Mouse (Mus musculus) limb, embryonic 13.5 days (tissue): ENCODE results near the gene Ism2. TPM values are rescaled to one million over a fixed set of nuclear protein-coding genes. Genes with fewer than 3 reads are reported as not detected.
"Not testable (repeated sequence)": the region's sequence is repeated elsewhere in the genome, so short reads cannot be mapped to it uniquely, and the experiment has no call there.

ENCODE experiments used
- ATAC-seq: fragments of 200-750 bp; cut with Nextera tagmentation; 2 replicates; pipeline ENCODE4 v1.8.0; 2017; ENCODE audit warnings: low read depth, moderate number of reproducible peaks, moderate TSS enrichment; ENCODE audit not compliant: low FRiP score
- H3K27ac ChIP-seq: fragments of 300-500 bp; sonication (generic); 2 replicates; pipeline ENCODE4 v1.5.1; 2015; ENCODE audit warnings: inconsistent platforms, mild to moderate bottlenecking, moderate library complexity
- H3K27me3 ChIP-seq: fragments of 300-500 bp; sonication (generic); 2 replicates; pipeline ENCODE4 v1.6.1; 2015; ENCODE audit warnings: mild to moderate bottlenecking, inconsistent platforms
- H3K36me3 ChIP-seq: fragments of 300-500 bp; sonication (generic); 2 replicates; pipeline ENCODE4 v1.6.1; 2015; ENCODE audit warnings: inconsistent platforms, mild to moderate bottlenecking, moderate library complexity
- H3K4me1 ChIP-seq: fragments of 300-500 bp; sonication (generic); 2 replicates; pipeline ENCODE4 v1.6.1; 2015; ENCODE audit warnings: inconsistent platforms
- H3K4me2 ChIP-seq: fragments of 300-500 bp; sonication (generic); replicated peaks from 2 replicates; pipeline ENCODE4 v1.6.1; 2015; ENCODE audit warnings: inconsistent platforms, mild to moderate bottlenecking, moderate library complexity
- H3K4me3 ChIP-seq: fragments of 300-500 bp; sonication (generic); 2 replicates; pipeline ENCODE4 v1.5.1; 2015; ENCODE audit warnings: moderate library complexity, mild to moderate bottlenecking, inconsistent platforms
- H3K9ac ChIP-seq: fragments of 300-500 bp; sonication (generic); 2 replicates; pipeline ENCODE4 v1.6.1; 2015; ENCODE audit warnings: mild to moderate bottlenecking, inconsistent platforms
- H3K9me3 ChIP-seq: fragments of 300-500 bp; sonication (generic); 2 replicates; pipeline ENCODE4 v1.6.1; 2016; ENCODE audit warnings: inconsistent platforms
- WGBS: fragments of 180-500 bp; shearing (Covaris S2); methylation state at CpG from one replicate; pipeline ENCODE4 v1.1.7; 2015; 5-methylcytosine and 5-hydroxymethylcytosine counted together
- polyA plus RNA-seq: library from polyadenylated mRNA; unstranded; fragments of >200 nt; fragmentation: Nextera tagmentation; extraction: Ambion mirVana; gene quantifications from 2 replicates; pipeline ENCODE4 v1.2.1, GENCODE M21; 2015

The Ism2 gene
- polyA plus RNA-seq, 1 experiment from 2014 or later, result 1.5 TPM

DNA sequence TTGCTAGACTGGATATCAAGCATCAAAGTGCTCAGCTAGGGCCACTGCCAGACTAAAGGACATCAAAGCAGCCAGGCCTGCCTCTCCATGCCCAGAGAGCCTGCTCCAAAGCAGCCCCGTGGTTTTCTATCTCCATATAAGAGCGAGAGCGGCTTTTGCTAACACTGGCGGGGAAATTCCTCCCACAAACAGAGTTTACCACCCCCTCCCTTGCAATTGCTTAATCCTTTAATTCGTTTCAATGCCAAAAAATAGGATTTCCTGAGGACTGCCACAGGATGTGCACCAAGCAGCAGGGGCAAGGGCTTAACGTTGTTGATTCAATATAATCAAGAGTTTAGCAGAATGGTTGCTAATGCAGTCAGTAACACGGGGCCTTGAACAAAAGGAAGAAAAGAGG lies 28.1 kb upstream of the Ism2 start:
- no peak overlapping the region for H3K27ac ChIP-seq
- peaks cover 10% of the 10 kb centered on the region for H3K36me3 ChIP-seq
- no peak overlapping the region for H3K4me2 ChIP-seq
- H3K4me3 ChIP-seq, result no peak overlapping the region
- peaks cover 45% of the 10 kb centered on the region for H3K4me1 ChIP-seq
- H3K9me3 ChIP-seq, result no peaks in the 10 kb centered on the region
- no peaks in the 10 kb centered on the region for H3K27me3 ChIP-seq
- 16% methylated on average over 7 of the region's 7 CpGs for WGBS
- ATAC-seq, result no peak
- no peak overlapping the region for H3K9ac ChIP-seq

GRCm38 (mm10) chr12:87325452-87325851 lies 25.9 kb upstream of the Ism2 start:
- no peak for ATAC-seq
- peaks cover 29% of the 10 kb centered on the region for H3K4me1 ChIP-seq
- H3K27me3 ChIP-seq, result no peaks in the 10 kb centered on the region
- no peak overlapping the region for H3K9ac ChIP-seq
- no peak overlapping the region for H3K4me3 ChIP-seq
- H3K4me2 ChIP-seq, result no peak overlapping the region
- no peak overlapping the region for H3K27ac ChIP-seq
- 90% methylated on average over 3 of the region's 3 CpGs for WGBS
- H3K36me3 ChIP-seq, result peaks cover 16% of the 10 kb centered on the region
- no peaks in the 10 kb centered on the region for H3K9me3 ChIP-seq

GRCm38 (mm10) chr12:87319229-87319628 lies 19.7 kb upstream of the Ism2 start:
- ATAC-seq, result no peak
- no peak overlapping the region for H3K9ac ChIP-seq
- H3K27ac ChIP-seq, result no peak overlapping the region
- H3K36me3 ChIP-seq, result peaks cover 25% of the 10 kb centered on the region
- H3K4me2 ChIP-seq, result no peak overlapping the region
- no peaks in the 10 kb centered on the region for H3K9me3 ChIP-seq
- no peaks in the 10 kb centered on the region for H3K4me1 ChIP-seq
- WGBS, result 93% methylated on average over 3 of the region's 3 CpGs
- no peak overlapping the region for H3K4me3 ChIP-seq
- H3K27me3 ChIP-seq, result no peaks in the 10 kb centered on the region

GRCm38 (mm10) chr12:87317951-87318350 lies 18.4 kb upstream of the Ism2 start:
- Histone ChIP-seq H3K36me3 (peaks cover 23% of the 10 kb centered on the region; the same call in 1 of the 2 replicates), H3K27me3 (no peaks in the 10 kb centered on the region), H3K9ac (no peak overlapping the region), H3K4me1 (no peaks in the 10 kb centered on the region), H3K9me3 (no peaks in the 10 kb centered on the region), H3K4me3 (no peak overlapping the region), H3K4me2 (no peak overlapping the region), H3K27ac (no peak overlapping the region)
- ATAC-seq, result no peak
- WGBS, result 79% methylated on average over 1 of the region's 1 CpGs

- no peak overlapping the region for H3K9ac ChIP-seq
- no peak for ATAC-seq
- 76% methylated on average over 2 of the region's 2 CpGs for WGBS
Measured at GRCm38 (mm10) chr12:87313098-87313497, 13.6 kb upstream of the Ism2 start.

DNA sequence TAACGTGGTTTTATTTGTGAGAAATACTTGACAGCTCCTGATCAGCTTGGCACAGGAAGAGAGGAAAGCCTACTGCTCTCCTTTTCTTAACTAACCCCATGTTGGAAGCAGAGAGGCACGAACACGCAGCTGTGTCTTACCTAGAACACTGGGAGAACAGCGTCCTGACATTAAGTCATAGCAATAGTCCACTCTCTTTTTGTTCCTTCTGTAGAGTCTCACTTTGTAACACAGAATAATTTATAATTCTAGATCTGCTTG lies 7.0 kb upstream of the Ism2 start:
- H3K4me1 ChIP-seq, result peaks cover 10% of the 10 kb centered on the region
- not testable (repeated sequence) for H3K27me3 ChIP-seq, H3K4me2 ChIP-seq, H3K9ac ChIP-seq, ATAC-seq, H3K9me3 ChIP-seq, H3K27ac ChIP-seq, H3K4me3 ChIP-seq
- peaks cover 31% of the 10 kb centered on the region for H3K36me3 ChIP-seq
- WGBS, result 60% methylated on average over 4 of the region's 4 CpGs

More at GRCm38 (mm10) chr12:87313098-87313497, 13.6 kb upstream of the Ism2 start:
- no peaks in the 10 kb centered on the region for H3K4me1 ChIP-seq
- H3K9me3 ChIP-seq, result no peaks in the 10 kb centered on the region
- no peaks in the 10 kb centered on the region for H3K27me3 ChIP-seq
- no peak overlapping the region for H3K4me3 ChIP-seq
- H3K36me3 ChIP-seq, result peaks cover 54% of the 10 kb centered on the region
- no peak overlapping the region for H3K4me2 ChIP-seq
- H3K27ac ChIP-seq, result no peak overlapping the region

DNA sequence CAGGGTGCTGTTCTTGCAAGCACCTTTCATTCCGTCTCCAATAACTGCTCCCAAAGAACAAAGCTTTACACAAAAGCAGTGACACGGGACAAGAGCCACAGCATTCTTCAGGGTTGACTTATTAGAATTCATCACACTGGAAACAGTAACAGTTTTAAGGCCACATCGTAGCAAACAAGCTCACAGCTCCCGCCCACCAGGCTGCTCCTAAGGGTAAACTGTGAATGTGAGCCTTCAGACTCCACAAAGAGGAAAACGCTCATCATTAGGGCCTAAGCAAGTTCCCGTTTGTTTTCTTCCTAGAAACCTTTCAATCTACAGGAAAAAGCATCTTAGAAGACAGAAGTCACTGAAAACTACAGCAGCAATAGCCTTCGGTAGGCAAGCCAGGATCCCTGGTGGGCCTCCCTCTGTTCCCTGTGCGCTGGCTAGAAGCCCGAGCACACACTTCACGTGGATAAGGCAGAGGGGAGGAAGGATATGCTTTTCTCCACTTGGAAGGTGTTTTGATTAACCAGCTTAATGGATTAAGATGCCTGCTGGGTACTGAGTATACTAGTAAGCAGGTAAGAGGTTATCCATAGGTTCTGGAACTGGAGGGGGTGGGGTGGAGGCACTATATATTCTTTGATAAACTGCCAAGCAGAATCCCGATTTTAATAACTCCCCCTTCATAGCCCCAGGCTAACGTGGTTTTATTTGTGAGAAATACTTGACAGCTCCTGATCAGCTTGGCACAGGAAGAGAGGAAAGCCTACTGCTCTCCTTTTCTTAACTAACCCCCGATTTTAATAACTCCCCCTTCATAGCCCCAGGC lies 6.5 kb upstream of the Ism2 start:
- 35% methylated on average over 13 of the region's 13 CpGs for WGBS
- Histone ChIP-seq H3K4me1 (peaks cover 10% of the 10 kb centered on the region), H3K9ac (no peak overlapping the region), H3K27me3 (peaks cover 10% of the 10 kb centered on the region), H3K36me3 (peaks cover 29% of the 10 kb centered on the region), H3K4me3 (no peak overlapping the region), H3K27ac (no peak overlapping the region), H3K9me3 (no peaks in the 10 kb centered on the region), H3K4me2 (no peak overlapping the region; the same call in 1 of the 2 replicates)
- ATAC-seq, result peak; percentile 15; the same call in 1 of the 2 replicates

- no peak overlapping the region for H3K4me3 ChIP-seq
- no peak for ATAC-seq
- peaks cover 40% of the 10 kb centered on the region for H3K27me3 ChIP-seq
- H3K9ac ChIP-seq, result no peak overlapping the region
- no peak overlapping the region for H3K4me2 ChIP-seq
- no peaks in the 10 kb centered on the region for H3K9me3 ChIP-seq
- H3K27ac ChIP-seq, result no peak overlapping the region
- 50% methylated on average over 4 of the region's 4 CpGs for whole genome bisulfite sequencing
- H3K4me1 ChIP-seq, result peaks cover 26% of the 10 kb centered on the region
- H3K36me3 ChIP-seq, result no peaks in the 10 kb centered on the region
Measured at GRCm38 (mm10) chr12:87301189-87301588, 1.7 kb upstream of the Ism2 start.

- ATAC-seq, result peak; percentile 21; the same call in 1 of the 2 replicates
- Histone ChIP-seq H3K4me2 (peak overlapping the region; percentile 97), H3K4me1 (peaks cover 17% of the 10 kb centered on the region; the same call in 1 of the 2 replicates), H3K4me3 (peak overlapping the region; percentile 77), H3K27me3 (peaks cover 40% of the 10 kb centered on the region), H3K36me3 (no peaks in the 10 kb centered on the region), H3K9me3 (no peaks in the 10 kb centered on the region), H3K9ac (peak overlapping the region; percentile 78), H3K27ac (no peak overlapping the region)
- WGBS, result 0% methylated on average over 9 of the region's 9 CpGs
Measured at GRCm38 (mm10) chr12:87300441-87300690, 861 bp upstream of the Ism2 start.

GRCm38 (mm10) chr12:87299037-87299656 lies 358 bp downstream of the Ism2 start:
- peaks cover 16% of the 10 kb centered on the region; the same call in 1 of the 2 replicates for H3K4me1 ChIP-seq
- WGBS, result 7% methylated on average over 29 of the region's 29 CpGs
- H3K36me3 ChIP-seq, result no peaks in the 10 kb centered on the region
- peak overlapping the region; percentile 77 for H3K4me3 ChIP-seq
- ATAC-seq, result peak; percentile 41
- H3K27me3 ChIP-seq, result peaks cover 40% of the 10 kb centered on the region
- H3K9ac ChIP-seq, result peak overlapping the region; percentile 78
- no peak overlapping the region for H3K27ac ChIP-seq
- H3K4me2 ChIP-seq, result peak overlapping the region; percentile 97
- H3K9me3 ChIP-seq, result no peaks in the 10 kb centered on the region

- Histone ChIP-seq H3K36me3 (no peaks in the 10 kb centered on the region), H3K4me2 (no peak overlapping the region), H3K4me1 (0 out of 2 replicates have a peak, but pooled peaks cover 1% of the 10 kb centered on the region), H3K27ac (no peak overlapping the region), H3K4me3 (no peak overlapping the region), H3K9me3 (no peaks in the 10 kb centered on the region), H3K9ac (no peak overlapping the region), H3K27me3 (peaks cover 9% of the 10 kb centered on the region)
- 74% methylated on average over 6 of the region's 6 CpGs for WGBS
- ATAC-seq, result no peak
Measured at GRCm38 (mm10) chr12:87293934-87294333, 5.6 kb downstream of the Ism2 start.

- H3K4me3 ChIP-seq, result no peak overlapping the region
- WGBS, result 94% methylated on average over 5 of the region's 5 CpGs
Measured at GRCm38 (mm10) chr12:87289100-87289499, 10.4 kb downstream of the Ism2 start.

DNA sequence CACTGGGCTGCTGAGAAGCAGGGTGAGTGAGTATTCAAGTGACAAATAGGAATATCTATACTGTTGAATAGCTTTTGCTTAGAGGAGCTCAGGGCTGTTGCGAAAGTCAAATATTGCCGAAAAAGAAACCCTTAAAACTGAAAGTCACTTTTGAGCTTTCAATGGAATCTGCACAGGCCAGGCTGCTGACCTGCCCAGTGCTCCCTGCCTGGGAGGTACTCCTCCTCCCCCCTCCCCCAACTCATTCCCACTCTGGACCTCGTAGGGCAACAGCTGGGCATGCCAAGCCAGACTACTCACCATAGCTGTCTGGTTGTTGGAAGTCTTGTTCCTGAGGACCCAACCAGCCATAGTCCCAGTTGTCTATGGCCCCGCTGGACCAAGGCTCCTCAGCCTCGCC lies 14.8 kb downstream of the Ism2 start:
- no peak overlapping the region for H3K9ac ChIP-seq
- H3K27me3 ChIP-seq, result no peaks in the 10 kb centered on the region
- no peaks in the 10 kb centered on the region for H3K9me3 ChIP-seq
- no peak overlapping the region for H3K27ac ChIP-seq
- H3K4me3 ChIP-seq, result no peak overlapping the region
- H3K36me3 ChIP-seq, result no peaks in the 10 kb centered on the region
- no peak overlapping the region for H3K4me2 ChIP-seq
- no peaks in the 10 kb centered on the region for H3K4me1 ChIP-seq
- no peak for ATAC-seq
- 79% methylated on average over 5 of the region's 5 CpGs for WGBS

More at GRCm38 (mm10) chr12:87289100-87289499, 10.4 kb downstream of the Ism2 start:
- H3K27ac ChIP-seq, result no peak overlapping the region
- H3K4me2 ChIP-seq, result no peak overlapping the region
- H3K27me3 ChIP-seq, result no peaks in the 10 kb centered on the region
- no peaks in the 10 kb centered on the region for H3K9me3 ChIP-seq
- H3K4me1 ChIP-seq, result no peaks in the 10 kb centered on the region
- no peaks in the 10 kb centered on the region for H3K36me3 ChIP-seq
- no peak for ATAC-seq
- no peak overlapping the region for H3K9ac ChIP-seq
